Mouse (Mus musculus) embryo, embryonic 10.5 days (tissue): ENCODE results near the gene Plac9b.
"Not testable (repeated sequence)": the region's sequence is repeated elsewhere in the genome, so short reads cannot be mapped to it uniquely, and the experiment has no call there.

ENCODE experiments used
- DNase-seq: peaks from one replicate; pipeline ENCODE4 v3.0.0-alpha.2; 2015; ENCODE audit warnings: low spot score

Plac9b gene

DNA sequence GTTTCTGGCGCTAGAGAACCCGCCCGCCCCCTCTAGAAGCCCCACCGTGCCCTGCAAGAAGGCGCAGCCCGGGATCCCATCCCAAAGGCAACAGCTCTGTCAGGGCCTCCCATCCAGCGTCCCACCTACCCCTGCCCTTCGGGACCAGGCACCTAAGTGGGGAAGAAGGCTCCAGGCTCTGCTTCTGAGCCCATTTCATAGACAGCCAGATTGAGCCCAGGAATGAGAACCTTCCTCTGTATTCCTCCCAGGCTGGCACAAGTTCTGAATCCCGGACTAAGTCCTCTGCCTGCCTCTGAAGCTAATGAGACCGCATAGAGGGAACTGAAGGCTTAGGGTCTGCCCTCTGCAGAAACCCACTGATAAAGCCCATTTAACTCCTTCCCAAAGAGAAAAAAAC is at the start of gene Plac9b:
Gene Plac9b, minus strand, starts transcription at position 101 of the 400 bp plus-strand sequence.
- not testable (repeated sequence) for DNase-seq

DNA sequence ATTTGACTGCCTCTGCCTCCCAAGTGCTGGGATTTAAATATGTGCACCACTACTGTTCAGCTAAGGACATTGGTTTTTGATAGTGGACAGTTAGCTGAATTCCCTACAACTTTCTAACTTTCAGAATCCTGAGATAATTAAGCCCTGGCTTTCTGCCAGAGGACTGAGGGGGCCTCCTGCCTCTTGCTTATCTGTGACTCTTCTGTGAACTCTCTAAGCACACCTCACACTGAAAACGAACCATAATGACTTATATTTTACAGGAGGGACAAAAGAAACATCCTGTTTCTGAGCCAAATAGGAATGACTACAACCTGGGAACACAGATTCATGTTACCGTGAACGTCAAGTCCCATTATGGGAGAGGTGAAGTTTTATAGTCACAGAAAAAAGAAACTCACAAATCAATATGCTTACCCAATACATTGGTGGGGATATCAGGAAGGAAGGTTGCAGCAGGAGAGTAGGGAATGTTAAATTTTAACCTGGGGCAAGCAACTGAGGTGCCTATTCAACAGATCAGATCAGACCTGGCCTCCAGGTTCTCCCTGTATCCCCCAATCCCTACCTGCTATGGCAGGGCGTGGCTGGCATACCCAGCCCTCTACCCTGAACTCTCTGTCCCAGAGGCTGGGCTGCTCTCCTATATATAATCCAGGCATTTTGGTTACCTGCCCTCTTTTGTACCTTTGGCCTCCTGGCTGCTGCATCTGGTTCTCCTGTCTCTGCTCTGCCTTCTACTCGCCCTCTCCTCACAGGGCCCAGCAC is 34.1 kb upstream of the Plac9b start:
- DNase-seq, result not testable (repeated sequence)

DNA sequence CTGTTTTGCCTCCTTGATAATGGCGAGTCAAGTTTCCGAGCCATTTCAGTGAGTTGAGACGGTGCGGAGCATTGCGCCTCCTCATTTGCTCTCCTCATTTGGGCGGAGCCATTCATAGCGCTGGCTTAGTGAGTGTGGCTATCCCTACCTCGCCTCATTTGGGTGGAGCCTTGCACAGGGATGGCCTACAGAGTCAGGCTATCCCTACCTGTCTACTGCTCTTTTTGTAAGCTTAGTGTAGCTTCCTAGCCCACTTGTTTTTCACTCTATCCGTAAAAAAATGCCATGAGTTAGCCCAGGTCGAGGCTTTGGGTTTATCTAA is 24.6 kb upstream of the Plac9b start, which contains the start of gene Tmem254b:
Gene Tmem254b, minus strand, starts transcription at position 116 of the 322 bp plus-strand sequence.
- DNase-seq, result not testable (repeated sequence)

DNA sequence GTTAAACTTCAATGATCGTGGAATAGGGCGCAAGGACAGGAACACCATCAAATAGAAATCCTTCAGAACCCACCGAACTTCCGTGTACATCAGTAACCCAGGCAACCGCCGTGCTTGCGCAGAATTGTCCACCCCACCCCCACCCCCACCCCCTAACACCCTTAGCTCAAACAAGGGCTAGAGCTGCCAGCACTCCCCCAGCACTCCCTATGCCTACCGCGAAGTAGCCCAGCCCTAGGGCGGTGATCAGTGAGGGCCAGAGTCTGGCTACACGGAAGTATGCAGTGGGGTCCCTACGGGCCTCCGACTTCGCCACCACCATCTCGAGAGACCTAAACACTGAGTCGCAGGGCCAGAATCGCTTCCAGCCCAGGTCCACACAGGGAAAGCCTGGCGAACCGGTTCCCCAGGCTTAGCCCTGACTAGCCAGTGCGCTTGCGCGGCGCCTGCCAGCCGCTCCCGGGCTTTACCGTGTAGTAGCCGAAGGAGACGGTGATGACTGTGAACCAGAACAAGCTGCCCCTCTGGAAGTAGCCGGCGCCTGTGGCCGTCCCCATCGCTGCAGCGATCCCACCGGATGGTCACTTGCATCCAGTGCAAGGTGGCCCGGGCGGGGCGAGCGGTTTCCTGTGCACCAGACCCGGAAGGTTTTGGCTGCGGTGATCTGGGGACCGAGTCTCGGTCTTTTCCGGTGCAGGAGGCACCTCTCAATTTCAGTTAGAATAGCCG is 24.1 kb upstream of the Plac9b start:
- DNase-seq, result not testable (repeated sequence)

DNA sequence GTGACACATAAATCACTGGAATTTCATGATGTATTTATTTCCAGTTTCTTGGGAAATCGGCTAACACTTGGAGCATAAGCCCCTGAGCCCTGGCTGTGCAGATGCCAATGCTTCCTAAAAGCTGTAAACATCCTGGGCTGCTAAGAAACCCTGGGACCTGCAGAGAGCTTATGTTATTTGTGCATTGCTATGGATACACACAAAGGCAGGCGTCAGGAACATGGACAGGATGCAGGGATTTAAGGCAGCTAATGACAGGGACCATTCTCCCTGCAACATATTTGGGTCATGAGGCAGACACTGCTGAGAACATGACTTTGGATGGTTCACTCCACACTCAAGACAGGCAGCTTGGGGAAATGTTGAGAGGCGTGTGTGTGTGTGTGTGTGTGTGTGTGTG is 15.6 kb upstream of the Plac9b start:
- DNase-seq, result not testable (repeated sequence)

DNA sequence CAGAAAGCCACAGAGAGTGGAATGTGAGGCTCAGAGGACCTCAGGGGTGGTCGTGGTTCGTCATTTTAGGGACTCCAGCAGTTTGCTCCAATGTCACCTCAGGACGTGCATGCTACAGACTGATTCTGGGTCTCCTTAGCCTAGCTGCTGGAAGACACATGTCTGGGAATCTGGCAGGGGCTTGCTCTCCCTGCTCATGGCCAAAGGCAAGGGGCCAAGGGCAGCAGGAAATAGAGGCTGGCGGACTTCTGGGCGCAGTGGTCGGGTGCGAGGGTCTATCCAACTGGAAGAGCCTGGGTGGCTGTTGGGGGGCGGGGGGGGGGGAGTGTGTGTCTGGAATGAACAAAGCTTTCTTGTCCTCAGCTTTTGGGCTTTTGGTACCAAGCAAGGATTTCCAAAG is 6.1 kb upstream of the Plac9b start:
- not testable (repeated sequence) for DNase-seq

DNA sequence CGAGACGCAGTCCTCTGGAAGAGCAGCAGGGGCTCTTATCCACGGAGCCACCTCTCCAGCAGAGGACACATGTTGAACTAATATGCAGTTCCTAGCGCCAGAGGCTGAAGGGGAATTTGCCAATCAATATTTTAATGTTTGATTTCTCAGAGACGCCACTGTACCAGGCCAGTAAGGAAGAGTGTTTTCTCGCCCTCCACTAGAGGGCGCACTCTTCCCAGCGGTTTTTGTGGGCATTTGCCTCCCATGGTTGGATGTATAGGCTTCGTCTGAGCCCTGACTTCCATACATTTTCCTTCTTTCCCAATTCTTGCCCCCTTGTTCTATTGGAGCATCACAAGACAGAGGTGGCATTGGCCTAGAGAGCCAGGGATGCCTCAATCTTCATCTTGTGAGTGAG is 4.4 kb upstream of the Plac9b start:
- not testable (repeated sequence) for DNase-seq

DNA sequence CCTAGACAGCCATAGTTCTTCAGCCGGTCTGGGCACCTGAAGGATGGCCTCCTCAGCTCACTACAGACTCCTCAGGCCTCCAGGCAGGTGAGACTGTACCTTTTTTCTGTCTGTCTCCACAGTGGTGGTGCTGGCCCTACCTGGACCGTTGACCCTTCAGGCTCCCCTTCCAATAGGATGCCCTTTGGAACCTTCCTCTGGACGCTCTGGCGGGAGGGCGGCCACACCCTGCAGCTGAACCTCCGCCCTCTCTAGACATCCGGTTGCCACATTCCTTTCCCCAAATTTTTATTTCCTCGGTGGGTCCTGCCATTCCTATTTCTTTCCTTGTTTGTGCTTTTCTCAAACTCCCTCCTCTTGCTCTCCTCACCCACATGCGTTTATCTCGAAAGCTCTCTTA is 620 bp downstream of the Plac9b start:
- DNase-seq, result not testable (repeated sequence)

DNA sequence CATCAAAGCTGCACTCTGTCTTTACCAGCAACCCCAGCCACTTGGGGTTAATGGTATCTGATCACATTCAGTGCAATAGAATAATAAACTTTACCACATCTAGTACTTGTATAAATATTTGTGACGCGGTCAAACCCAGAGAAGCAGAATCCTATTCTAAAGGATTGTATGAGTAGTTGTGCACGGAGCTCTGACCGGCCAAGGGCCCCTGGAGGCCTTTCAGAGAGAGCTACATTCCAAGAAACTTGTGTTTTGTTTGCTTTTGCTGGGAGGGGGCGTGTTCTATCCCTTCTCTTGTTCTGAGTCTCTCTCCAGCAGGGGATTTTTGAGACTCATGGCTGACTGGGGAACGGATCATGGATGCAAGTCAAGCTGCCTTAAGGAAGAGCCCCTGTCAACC is 7.3 kb downstream of the Plac9b start:
- DNase-seq, result not testable (repeated sequence)

DNA sequence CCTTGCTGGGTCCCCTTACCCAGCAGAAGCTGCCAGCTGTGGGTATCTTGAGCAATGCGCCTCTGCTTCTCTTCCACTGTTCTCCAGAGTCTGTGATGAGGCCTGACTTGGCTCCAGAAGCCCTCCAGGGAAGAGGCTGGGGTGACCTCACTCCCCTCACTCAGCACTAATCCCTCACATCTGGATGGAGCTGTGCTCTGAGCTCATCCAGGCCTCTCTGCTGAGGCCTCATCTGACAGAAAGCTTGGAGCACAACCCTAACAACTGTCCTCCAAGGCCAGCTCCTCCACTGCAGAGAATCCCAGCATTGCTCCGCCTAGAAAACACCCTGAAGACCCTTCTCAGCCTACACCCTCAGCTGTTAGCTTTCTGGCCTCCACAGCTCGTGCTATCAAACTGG is 8.3 kb downstream of the Plac9b start:
- DNase-seq, result not testable (repeated sequence)

DNA sequence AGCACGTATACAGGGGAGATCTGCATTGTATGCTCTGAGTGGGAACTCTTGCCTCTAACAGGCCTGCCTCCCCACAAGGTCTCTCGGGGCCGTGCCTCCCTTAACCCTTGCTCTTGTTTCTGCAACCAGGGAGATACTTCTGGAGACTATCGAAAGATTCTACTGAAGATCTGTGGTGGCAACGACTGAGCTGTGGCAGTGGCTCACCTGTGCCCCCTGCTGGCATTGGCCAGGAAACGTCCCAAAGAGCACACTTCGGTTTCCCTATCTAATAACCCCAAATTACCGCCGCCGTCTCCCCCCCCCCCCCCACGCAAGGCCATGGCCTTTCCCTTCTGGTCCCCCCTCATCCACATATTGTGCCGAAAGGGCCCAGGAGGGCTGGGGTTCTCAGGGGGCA is 17.0 kb downstream of the Plac9b start:
- not testable (repeated sequence) for DNase-seq

DNA sequence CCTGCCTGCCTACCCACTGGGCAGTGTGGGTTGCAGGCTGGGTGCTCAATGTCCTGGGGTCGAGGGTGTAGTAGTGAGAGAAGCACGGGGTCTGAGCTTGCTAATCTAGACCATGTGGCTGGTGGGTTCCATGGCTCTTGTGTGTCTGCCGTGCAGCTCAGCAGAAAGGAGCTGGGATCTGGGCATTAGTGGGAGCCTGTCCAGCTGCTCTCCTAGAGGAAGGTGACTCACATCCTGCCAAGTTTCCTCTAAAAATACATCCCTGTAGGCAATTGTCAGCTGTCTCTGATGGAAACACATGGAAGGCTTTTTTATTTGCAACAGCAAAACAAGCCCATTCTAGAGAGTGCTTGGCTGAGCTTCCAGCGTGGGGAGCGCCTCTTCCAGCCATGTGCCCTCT is 19.9 kb downstream of the Plac9b start:
- DNase-seq, result not testable (repeated sequence)

DNA sequence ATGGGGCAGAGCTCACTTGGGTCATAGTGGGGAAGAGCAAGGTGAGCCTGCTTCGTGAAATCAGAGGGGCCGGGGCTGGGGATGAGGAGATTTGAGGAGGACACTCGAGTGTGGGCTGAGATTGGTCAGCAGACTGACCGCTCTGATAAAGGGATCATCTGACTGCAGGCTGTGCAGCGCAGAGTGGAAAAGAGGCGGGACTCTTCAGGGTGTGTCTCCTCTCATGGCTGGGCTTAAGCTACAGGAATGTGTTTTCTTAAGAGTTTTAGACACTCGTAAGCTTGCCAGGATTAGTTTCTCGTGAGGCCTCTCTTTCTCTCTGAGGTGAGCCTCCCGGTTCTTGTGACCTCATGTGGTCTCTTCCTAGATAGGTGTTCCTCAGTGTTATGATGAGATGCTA is 21.1 kb downstream of the Plac9b start:
- not testable (repeated sequence) for DNase-seq

DNA sequence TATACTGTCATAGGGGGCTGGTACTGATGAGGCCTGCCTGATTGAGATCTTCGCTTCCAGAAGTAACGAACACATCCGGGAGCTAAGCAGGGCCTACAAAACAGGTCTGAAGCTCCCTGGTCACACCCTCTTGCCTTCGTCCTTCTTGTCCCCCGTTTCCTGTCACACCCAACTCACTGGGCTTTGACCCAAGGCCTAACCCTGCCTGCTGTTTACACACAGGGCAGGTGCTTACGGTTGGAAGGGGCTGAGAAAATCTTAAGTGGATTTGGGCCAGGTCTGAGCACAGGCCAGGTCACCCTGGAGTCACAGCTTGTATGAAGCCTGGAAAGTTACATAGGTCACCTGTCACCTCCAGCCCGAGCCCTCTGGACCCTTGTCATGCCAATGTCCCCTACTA is 26.2 kb downstream of the Plac9b start:
- DNase-seq, result not testable (repeated sequence)

DNA sequence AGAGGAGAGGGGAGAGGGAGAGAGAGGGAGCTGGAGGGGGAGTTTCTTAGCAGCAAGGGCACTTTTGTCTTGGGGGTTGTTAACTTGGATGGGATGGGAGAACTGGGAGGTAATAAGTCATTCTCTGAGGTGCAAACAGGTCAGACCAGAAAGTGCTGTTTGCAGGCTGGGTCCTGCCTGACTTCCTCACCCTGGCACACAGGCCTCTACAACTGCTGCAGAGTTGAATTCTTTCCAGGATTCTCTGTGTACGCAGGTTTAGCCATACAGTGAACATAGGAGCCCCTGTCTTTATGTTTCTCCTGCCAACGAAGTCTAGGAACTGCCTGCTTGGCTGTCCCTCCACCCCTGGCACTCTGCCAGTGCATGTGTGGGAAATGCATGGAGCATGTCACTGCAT is 35.2 kb downstream of the Plac9b start:
- DNase-seq, result not testable (repeated sequence)

DNA sequence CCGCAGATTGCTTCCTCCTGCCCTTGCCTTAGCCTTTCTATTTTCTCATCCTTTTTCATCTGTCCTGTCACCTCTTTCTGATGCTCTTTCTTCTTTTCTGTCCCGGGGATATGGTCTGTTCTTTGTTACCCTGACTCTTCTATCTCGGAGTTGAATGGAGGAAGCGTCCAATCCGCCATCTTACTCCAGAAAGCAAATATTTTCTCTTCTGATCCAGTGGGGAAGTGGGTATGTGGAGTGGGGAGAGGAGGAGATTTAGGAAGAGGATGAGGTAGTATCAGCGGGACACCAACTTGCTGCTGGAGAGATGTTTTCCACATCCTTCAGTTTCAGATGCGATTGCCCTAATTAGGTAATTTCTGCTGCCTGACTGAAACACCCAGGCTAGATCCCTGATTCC is 63.2 kb downstream of the Plac9b start:
- DNase-seq, result not testable (repeated sequence)

DNA sequence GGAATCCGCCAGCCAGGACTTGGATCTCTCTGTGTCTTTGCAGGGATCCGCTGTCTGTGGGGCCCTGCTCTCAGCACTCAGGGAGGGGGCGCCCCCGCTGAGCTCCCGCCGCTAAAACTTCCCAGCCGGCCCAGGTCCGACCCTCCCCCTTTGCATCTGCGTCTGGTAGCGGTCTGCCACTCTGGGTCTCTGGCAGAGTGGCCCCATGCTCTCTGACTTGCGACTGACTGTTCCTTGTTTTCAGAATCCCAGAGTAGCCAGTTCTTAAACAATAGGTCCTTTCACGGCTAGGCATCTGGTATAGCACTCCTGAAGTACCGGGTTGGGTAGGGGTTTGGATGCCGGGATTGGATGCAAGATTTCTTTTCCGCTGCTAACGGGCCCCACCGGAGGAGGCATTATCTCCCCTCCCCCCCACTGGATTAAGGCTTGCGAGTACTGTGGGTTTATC is 63.7 kb downstream of the Plac9b start:
- not testable (repeated sequence) for DNase-seq

DNA sequence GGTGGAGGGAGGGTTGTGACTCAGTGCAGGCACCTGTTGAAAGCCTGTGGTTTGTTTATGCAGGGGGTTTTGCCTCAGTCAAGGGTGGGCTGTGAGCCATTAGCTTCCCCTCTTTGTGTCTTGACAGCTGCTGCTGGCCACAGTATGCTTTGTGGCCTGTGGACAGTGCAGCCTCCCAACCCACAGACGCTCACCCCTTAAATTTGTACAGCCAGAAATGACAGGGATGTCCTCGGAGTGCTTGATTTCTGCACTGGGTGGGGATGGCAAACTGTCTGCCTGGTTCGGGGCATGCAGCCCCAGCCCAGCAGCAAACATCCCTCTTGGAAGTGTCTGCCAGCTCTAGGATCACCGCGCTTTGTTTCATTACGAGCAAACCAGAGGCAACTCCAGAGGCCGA is 64.1 kb downstream of the Plac9b start, which contains the start of gene Duxbl2:
Gene Duxbl2, plus strand, starts transcription at position 200 of the 400 bp plus-strand sequence.
- not testable (repeated sequence) for DNase-seq
